Mouse (Mus musculus) intestine, postnatal 0 days (tissue): ENCODE measurements around the gene Nubpl. TPM values are rescaled to one million over a fixed set of nuclear protein-coding genes. Genes with fewer than 3 reads are reported as not detected.

Source experiments
- ATAC-seq: fragments of 200-750 bp; cut with Nextera tagmentation; 2 replicates; pipeline ENCODE4 v1.8.0; 2017; ENCODE audit warnings: mild to moderate bottlenecking, moderate TSS enrichment, moderate library complexity
- H3K27ac ChIP-seq: fragments of 300-500 bp; sonication (generic); 2 replicates; pipeline ENCODE4 v1.5.1; 2014; ENCODE audit warnings: mild to moderate bottlenecking, low read depth, low read length, moderate library complexity
- H3K27me3 ChIP-seq: fragments of 300-500 bp; sonication (generic); replicated peaks from 2 replicates; pipeline ENCODE4 v1.6.1; 2014; ENCODE audit warnings: low read length, mixed read lengths; ENCODE audit not compliant: control insufficient read depth, insufficient read depth
- H3K36me3 ChIP-seq: fragments of 300-500 bp; sonication (generic); 2 replicates; pipeline ENCODE4 v1.6.1; 2014; ENCODE audit warnings: mild to moderate bottlenecking, moderate library complexity; ENCODE audit not compliant: control insufficient read depth, insufficient read depth
- H3K4me1 ChIP-seq: fragments of 300-500 bp; sonication (generic); replicated peaks from 2 replicates; pipeline ENCODE4 v1.6.1; 2014; ENCODE audit warnings: antibody characterized with exemption, low read length, mixed read lengths; ENCODE audit not compliant: control insufficient read depth, insufficient read depth
- H3K4me2 ChIP-seq: fragments of 300-500 bp; sonication (generic); replicated peaks from 2 replicates; pipeline ENCODE4 v1.6.1; 2014; ENCODE audit warnings: low read depth, mild to moderate bottlenecking, moderate library complexity
- H3K4me3 ChIP-seq: fragments of 300-500 bp; sonication (generic); 2 replicates; pipeline ENCODE4 v1.5.1; 2014; ENCODE audit warnings: low read depth, low read length
- H3K9ac ChIP-seq: fragments of 300-500 bp; sonication (generic); 2 replicates; pipeline ENCODE4 v1.6.1; 2014; ENCODE audit warnings: mild to moderate bottlenecking, low read depth, low read length
- H3K9me3 ChIP-seq: fragments of 300-500 bp; sonication (generic); 2 replicates; pipeline ENCODE4 v1.6.1; 2016; ENCODE audit warnings: mixed run types; ENCODE audit not compliant: control insufficient read depth
- CTCF ChIP-seq: sonication (generic); IDR thresholded peaks from 2 replicates; pipeline ENCODE4 v1.5.1; 2016; ENCODE audit warnings: low read depth, mild to moderate bottlenecking, control low read depth, antibody characterized with exemption, moderate library complexity
- WGBS: fragments of 180-500 bp; shearing (Covaris S2); extraction: QIAGEN DNeasy Blood & Tissue Kit; methylation state at CpG from one replicate; pipeline ENCODE4 v1.1.7; 2014; 5-methylcytosine and 5-hydroxymethylcytosine counted together
- polyA plus RNA-seq: library from polyadenylated mRNA; unstranded; fragments of >200 nt; fragmentation: Nextera tagmentation; extraction: Ambion mirVana; gene quantifications from 2 replicates; pipeline ENCODE4 v1.2.1, GENCODE M21; 2015

The Nubpl gene
- polyA plus RNA-seq, 1 experiment from 2014 or later, result 5.7 TPM

DNA sequence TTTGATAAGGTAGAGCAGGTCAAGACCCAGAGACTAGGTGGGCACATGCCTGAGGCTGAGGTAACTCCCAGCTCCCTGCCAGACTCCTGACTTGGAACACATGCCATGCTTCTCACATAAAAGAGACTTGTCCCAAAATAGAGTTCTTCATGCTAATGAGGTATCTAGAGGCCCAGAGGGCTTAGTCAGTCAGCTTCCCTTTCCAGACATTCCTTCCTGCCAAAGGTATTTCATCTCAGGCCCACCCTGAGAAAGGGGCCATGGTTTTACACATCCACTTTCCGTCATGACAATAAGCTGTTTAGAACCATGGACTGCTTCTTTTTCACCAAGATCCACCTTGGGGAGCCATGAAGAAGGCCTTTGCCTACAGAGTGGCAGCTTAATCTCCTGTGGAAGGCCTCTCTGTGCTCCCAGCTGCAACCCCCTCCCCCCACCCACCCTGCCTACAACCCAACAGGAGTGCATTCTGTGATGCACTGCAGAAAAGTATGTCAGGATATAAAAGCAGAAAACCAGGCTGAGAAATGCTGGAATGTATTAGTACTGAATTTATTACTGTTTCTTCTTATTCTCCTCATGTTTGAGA lies 88.8 kb downstream of the Nubpl start:
- no peak overlapping the region for H3K4me3 ChIP-seq
- H3K9ac ChIP-seq, result no peak overlapping the region
- no peaks in the 10 kb centered on the region for H3K4me1 ChIP-seq
- no peak overlapping the region for H3K27ac ChIP-seq
- no peaks in the 10 kb centered on the region for H3K36me3 ChIP-seq
- H3K27me3 ChIP-seq, result no peaks in the 10 kb centered on the region
- no peak for TF ChIP-seq CTCF
- no peak overlapping the region for H3K4me2 ChIP-seq
- ATAC-seq, result no peak
- no peaks in the 10 kb centered on the region for H3K9me3 ChIP-seq
- 88% methylated on average over 1 of the region's 1 CpGs for WGBS

DNA sequence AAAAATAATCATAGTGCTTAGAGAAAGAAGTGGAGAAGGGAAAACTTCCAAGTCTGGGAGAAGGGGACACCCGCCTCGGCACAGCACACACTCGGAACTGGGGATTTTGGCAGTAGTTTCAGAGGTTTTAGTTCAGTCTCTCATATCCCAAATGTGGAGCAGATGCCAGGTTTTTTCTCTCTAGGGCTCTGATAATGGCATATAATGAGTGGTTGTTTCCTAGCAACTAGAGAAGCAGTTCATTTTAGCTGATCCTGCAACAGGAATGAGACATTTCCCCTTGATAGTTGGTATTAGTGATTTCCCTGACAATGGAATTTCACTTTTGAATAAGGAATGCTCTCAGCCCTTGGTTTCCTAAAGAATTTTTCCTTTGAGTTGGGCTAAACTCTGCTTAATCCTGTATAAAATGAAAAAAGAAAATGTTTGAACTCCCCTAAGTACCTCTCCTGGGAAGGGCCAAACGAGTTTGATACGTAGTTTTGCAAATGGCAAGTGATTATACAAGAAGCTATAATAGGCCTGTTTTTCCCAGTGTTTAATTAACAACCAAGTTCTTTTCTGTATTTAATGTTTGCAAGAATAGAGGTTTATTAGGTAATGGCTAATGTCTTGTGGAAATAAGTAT lies 89.5 kb downstream of the Nubpl start:
- no peak for TF ChIP-seq CTCF
- WGBS, result 80% methylated on average over 5 of the region's 5 CpGs
- no peak for ATAC-seq
- no peak overlapping the region for H3K27ac ChIP-seq
- H3K9me3 ChIP-seq, result no peaks in the 10 kb centered on the region
- H3K4me3 ChIP-seq, result no peak overlapping the region
- no peaks in the 10 kb centered on the region for H3K27me3 ChIP-seq
- no peak overlapping the region for H3K4me2 ChIP-seq
- no peaks in the 10 kb centered on the region for H3K4me1 ChIP-seq
- no peaks in the 10 kb centered on the region for H3K36me3 ChIP-seq
- H3K9ac ChIP-seq, result no peak overlapping the region

DNA sequence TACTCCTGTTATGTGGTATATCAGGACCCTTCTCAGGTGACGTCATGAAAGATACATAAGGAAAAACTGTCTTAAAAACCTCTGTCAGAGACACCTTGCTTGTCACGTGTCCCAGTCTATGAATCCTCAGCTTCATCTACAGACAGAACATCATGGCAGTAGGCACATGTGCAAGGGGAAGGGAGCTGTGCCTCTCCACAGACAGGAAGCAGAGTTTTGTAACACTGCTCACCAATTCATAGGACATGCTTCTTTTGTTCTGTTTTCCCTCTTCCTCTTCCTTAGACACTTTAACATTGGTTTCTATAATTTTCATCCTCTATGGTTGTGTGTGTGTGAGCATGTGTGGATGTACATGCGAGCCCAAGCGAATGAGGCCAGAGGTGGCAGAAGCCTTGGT lies 100.9 kb downstream of the Nubpl start:
- no peak overlapping the region for H3K4me2 ChIP-seq
- WGBS, result 83% methylated on average over 4 of the region's 4 CpGs
- ATAC-seq, result no peak
- H3K27ac ChIP-seq, result no peak overlapping the region
- H3K9ac ChIP-seq, result no peak overlapping the region
- no peak overlapping the region for H3K4me3 ChIP-seq
- no peaks in the 10 kb centered on the region for H3K36me3 ChIP-seq
- TF ChIP-seq CTCF, result no peak
- H3K9me3 ChIP-seq, result no peaks in the 10 kb centered on the region
- H3K4me1 ChIP-seq, result no peaks in the 10 kb centered on the region
- no peaks in the 10 kb centered on the region for H3K27me3 ChIP-seq

DNA sequence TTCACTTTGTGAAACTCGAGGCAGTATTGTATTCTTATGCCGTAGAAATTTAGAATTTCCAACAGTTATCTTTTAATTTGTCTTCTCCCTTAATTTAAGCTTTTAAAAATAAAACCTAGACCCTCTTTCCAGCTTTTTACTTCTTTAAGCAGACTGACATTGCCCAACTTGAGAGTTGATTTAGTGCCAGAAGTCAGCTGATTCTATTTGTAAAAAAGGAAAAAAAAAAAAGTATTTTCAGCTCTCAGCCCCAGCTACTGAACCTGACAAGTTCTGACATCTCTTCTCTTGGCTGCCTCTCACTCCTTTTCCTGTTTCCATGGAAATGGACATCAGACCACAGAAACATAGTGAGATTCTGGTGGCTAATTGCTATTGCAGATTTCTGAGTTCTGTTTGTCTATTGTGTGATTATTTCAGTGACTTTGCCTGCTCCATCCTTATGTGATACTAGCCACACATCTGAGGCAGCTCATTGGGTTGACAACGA lies 111.6 kb downstream of the Nubpl start:
- WGBS, result 85% methylated on average over 3 of the region's 3 CpGs
- no peaks in the 10 kb centered on the region for H3K36me3 ChIP-seq

DNA sequence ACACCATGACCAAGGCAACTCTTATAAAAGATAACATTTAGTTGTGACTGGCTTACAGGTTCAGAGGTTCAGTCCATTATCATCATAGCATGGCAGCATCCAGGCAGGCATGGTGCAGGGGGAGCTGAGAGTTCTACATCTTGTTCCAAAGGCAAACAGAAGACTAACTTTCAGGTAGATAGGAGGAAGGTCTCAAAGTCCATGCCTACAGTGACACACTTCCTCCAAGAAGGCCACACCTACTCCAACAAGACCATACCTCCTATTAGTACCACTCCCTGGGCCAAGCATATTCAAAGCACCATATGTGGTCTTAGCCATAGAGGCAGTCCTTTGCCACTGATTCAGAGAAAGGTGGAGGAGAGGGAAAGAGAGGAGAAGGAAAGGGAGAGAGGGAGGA lies 113.6 kb downstream of the Nubpl start:
- H3K27me3 ChIP-seq, result no peaks in the 10 kb centered on the region
- peak; percentile 51; the same call in 1 of the 2 replicates for ATAC-seq
- no peak overlapping the region for H3K27ac ChIP-seq
- H3K4me3 ChIP-seq, result no peak overlapping the region
- no peaks in the 10 kb centered on the region for H3K4me1 ChIP-seq
- no peaks in the 10 kb centered on the region for H3K36me3 ChIP-seq
- no peaks in the 10 kb centered on the region for H3K9me3 ChIP-seq
- TF ChIP-seq CTCF, result no peak
- H3K4me2 ChIP-seq, result no peak overlapping the region
- no peak overlapping the region for H3K9ac ChIP-seq

More for the DNA sequence above, 111.6 kb downstream of the Nubpl start:
- H3K4me1 ChIP-seq, result no peaks in the 10 kb centered on the region
- H3K27ac ChIP-seq, result no peak overlapping the region
- no peaks in the 10 kb centered on the region for H3K27me3 ChIP-seq
- H3K4me2 ChIP-seq, result no peak overlapping the region
- no peak for ATAC-seq
- no peaks in the 10 kb centered on the region for H3K9me3 ChIP-seq
- H3K4me3 ChIP-seq, result no peak overlapping the region
- no peak for TF ChIP-seq CTCF
- H3K9ac ChIP-seq, result no peak overlapping the region

DNA sequence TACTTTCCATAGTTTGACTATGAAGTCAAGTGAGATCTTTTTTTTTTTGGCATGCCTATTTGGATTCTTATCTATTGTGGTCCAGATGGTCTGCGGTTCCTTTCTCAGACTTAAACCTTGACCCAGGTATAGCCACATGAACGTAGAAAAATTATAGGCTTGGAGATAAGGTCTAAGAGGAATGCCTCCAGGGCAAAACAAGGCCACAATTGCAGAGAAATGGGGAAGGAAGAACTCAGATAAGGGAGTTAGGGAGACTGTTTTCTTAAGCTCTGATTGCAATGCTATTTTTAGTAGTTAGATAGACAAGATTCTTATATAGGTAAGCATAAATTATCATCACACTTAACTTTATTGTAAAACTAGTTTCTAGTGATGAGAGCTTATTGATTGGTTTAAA lies 117.3 kb downstream of the Nubpl start:
- no peaks in the 10 kb centered on the region for H3K9me3 ChIP-seq
- H3K27me3 ChIP-seq, result no peaks in the 10 kb centered on the region
- 37% methylated on average over 2 of the region's 2 CpGs for WGBS
- no peak overlapping the region for H3K4me2 ChIP-seq
- H3K4me3 ChIP-seq, result no peak overlapping the region
- TF ChIP-seq CTCF, result no peak
- no peak overlapping the region for H3K27ac ChIP-seq
- ATAC-seq, result no peak
- H3K36me3 ChIP-seq, result no peaks in the 10 kb centered on the region
- H3K4me1 ChIP-seq, result no peaks in the 10 kb centered on the region
- no peak overlapping the region for H3K9ac ChIP-seq

DNA sequence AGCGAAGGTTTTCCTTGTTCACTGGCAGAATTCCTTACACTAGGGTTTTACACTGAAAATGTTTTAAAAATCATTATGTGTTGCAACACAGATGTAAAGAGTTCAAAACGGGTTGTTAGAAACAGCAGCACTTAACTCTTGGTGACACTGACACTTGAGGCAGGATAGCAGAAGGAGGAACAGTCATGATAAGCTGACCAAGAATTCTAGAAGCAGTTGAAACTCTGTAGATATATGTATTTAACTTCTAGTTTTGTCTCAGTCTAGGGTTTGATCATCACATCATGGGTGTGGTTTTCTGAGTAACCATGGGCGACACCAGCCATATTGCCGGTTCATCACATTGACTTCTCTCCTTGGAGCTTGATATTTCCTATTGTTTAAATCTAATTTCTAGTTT lies 127.4 kb downstream of the Nubpl start:
- Histone ChIP-seq H3K27me3 (no peaks in the 10 kb centered on the region), H3K9me3 (no peaks in the 10 kb centered on the region), H3K9ac (no peak overlapping the region), H3K4me3 (no peak overlapping the region), H3K4me2 (no peak overlapping the region), H3K27ac (no peak overlapping the region), H3K4me1 (no peaks in the 10 kb centered on the region), H3K36me3 (no peaks in the 10 kb centered on the region)
- ATAC-seq, result no peak
- 82% methylated on average over 4 of the region's 4 CpGs for WGBS
- no peak for TF ChIP-seq CTCF
